Mouse (Mus musculus): Measurements from ENCODE around the gene Slc25a18. TPM values are rescaled to one million over a fixed set of nuclear protein-coding genes. Genes with fewer than 3 reads are reported as not detected.
"Not testable (repeated sequence)": the region's sequence is repeated elsewhere in the genome, so short reads cannot be mapped to it uniquely, and the experiment has no call there.

Slc25a18 gene
- polyA plus RNA-seq, 2 experiments = 0.08 to 0.09 TPM

DNA sequence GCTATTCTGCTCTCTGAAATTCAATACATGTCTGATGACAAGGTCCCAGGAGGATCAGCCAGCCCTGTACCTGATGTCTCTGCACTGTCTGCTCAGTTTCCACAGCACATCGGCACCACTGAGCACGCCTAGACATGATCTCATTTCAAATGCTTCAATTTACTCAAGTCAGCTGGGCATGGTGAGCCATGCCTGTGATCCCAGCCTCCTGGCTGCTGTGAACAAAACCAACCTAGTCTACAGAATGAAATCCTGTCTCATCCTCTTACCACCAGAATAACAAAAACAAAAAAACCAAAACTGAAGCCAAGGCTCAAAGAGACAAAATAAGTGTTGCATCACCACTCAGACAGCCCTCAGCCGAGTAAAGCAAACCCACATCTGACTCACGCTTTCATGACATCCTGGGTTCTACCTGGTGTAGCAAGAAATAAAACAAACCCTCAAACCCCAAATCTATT is 26.2 kb downstream of the Slc25a18 start:
- no peak for ATAC-seq (ENCODE audit: insufficient read depth)
- Histone ChIP-seq H3K9me3 (ENCODE audit: control insufficient read depth, low read length) (no peaks in the 10 kb centered on the region), H3K4me3 (ENCODE audit: insufficient read depth in 1 of 2, low read depth in 2 of 2, low read length in 2 of 2) (no peak overlapping the region), H3K27ac (no peak overlapping the region), H3K4me2 (ENCODE audit: low read depth) (no peak overlapping the region), H3K36me3 (replicated peaks; ENCODE audit: control insufficient read depth, insufficient read depth, low read depth) (peaks cover 95% of the 10 kb centered on the region), H3K9ac (replicated peaks) (no peak overlapping the region), H3K27me3 (ENCODE audit: control insufficient read depth, insufficient read depth, low read length) (no peaks in the 10 kb centered on the region), H3K4me1 (replicated peaks; ENCODE audit: control insufficient read depth in 2 of 2, insufficient read depth in 2 of 2, low read length in 1 of 2) (no peaks in the 10 kb centered on the region)
- DNase-seq (ENCODE audit: low read depth in 3 of 3, low spot score in 3 of 3) = no peak
- 80% methylated on average over 4 of the region's 4 CpGs for WGBS (ENCODE audit: insufficient replicate concordance)
- TF ChIP-seq EP300 (IDR thresholded peaks at IDR 0.05; ENCODE audit: low read depth) = no peak
- TF ChIP-seq CTCF (IDR thresholded peaks at IDR 0.05; ENCODE audit: low read depth) = no peak

DNA sequence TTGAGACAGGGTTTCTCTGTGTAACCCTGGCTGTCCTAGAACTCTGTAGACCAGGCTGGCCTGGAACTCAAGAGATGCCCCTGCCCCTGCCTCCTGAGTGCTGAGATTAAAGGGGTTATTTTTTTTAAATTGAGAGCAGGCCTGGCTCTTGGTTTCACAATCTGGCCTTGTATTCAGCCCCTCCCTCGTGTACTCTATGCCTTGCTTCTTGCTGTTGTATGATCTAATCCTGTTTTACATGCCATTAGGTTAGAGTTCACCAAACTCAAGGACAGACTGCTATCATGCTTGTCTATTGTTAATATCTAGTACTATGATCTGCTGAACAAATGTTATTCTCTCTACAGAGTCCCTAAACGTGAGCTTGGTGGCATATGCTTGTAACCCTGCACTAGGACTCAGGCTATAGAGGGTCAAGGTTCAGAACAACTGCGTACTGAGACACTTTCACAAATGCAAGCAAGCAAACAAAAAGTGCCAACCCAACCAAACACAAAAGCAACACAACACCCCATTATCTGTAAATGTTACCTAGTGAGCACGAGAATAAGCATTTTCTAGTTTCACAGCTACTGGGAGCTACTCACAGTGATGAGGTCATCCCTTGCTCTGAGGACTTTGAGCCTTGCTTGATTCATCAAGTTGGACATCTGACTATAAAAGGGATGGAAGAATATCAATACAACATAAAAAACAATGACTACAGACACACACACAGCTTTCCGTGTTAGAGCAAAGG is 33.8 kb downstream of the Slc25a18 start:
- H3K36me3 ChIP-seq (replicated peaks; ENCODE audit: control insufficient read depth, insufficient read depth, low read depth) = peaks cover 94% of the 10 kb centered on the region
- ATAC-seq (ENCODE audit: insufficient read depth) = no peak

DNA sequence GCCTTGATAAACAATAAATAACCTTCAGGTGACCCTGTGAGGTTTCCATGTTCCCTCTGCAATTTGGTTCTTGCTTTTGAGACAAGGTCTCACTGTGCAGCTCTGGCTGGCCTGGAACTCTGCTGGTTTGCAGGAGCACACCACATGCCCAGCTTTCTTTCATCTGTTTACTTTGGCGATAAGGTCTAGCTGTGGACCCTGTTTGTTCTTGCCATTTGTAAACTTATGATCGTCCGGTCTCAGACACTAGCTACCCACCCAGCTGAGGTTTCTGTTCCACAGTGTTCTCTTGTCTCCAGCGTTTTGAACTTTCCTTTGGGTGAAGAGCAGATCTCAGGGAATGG is 34.3 kb downstream of the Slc25a18 start:
- Histone ChIP-seq H3K4me2 (ENCODE audit: low read depth) (no peak overlapping the region), H3K36me3 (replicated peaks; ENCODE audit: control insufficient read depth, insufficient read depth, low read depth) (peaks cover 89% of the 10 kb centered on the region), H3K4me1 (replicated peaks; ENCODE audit: control insufficient read depth in 2 of 2, insufficient read depth in 2 of 2, low read length in 1 of 2) (no peaks in the 10 kb centered on the region; a peak in 1 of 4 replicates), H3K9me3 (ENCODE audit: control insufficient read depth, low read length) (no peaks in the 10 kb centered on the region), H3K9ac (replicated peaks) (no peak overlapping the region), H3K4me3 (ENCODE audit: insufficient read depth in 1 of 2, low read depth in 2 of 2, low read length in 2 of 2) (no peak overlapping the region), H3K27ac (no peak overlapping the region; the same call in 1 of the 2 replicates), H3K27me3 (ENCODE audit: control insufficient read depth, insufficient read depth, low read length) (no peaks in the 10 kb centered on the region)
- DNase-seq (ENCODE audit: low read depth in 3 of 3, low spot score in 3 of 3) (no peak), ATAC-seq (ENCODE audit: insufficient read depth) (peak; percentile 37; the same call in 1 of the 2 replicates)
- WGBS (ENCODE audit: insufficient replicate concordance) = 94% methylated on average over 4 of the region's 4 CpGs
- no peak for TF ChIP-seq EP300 (IDR thresholded peaks at IDR 0.05; ENCODE audit: low read depth)
- no peak for TF ChIP-seq CTCF (IDR thresholded peaks at IDR 0.05; ENCODE audit: low read depth)

More for the DNA sequence above, 33.8 kb downstream of the Slc25a18 start:
- DNase-seq (ENCODE audit: low read depth in 3 of 3, low spot score in 3 of 3) = no peak
- H3K9me3 ChIP-seq (ENCODE audit: control insufficient read depth, low read length) = no peaks in the 10 kb centered on the region
- H3K4me1 ChIP-seq (replicated peaks; ENCODE audit: control insufficient read depth in 2 of 2, insufficient read depth in 2 of 2, low read length in 1 of 2) = no peaks in the 10 kb centered on the region; a peak in 1 of 4 replicates
- H3K4me3 ChIP-seq (ENCODE audit: insufficient read depth in 1 of 2, low read depth in 2 of 2, low read length in 2 of 2) = no peak overlapping the region
- H3K9ac ChIP-seq (replicated peaks) = no peak overlapping the region
- 73% methylated on average over 5 of the region's 5 CpGs for WGBS (ENCODE audit: insufficient replicate concordance)
- no peak overlapping the region for H3K4me2 ChIP-seq (ENCODE audit: low read depth)
- TF ChIP-seq CTCF (IDR thresholded peaks at IDR 0.05; ENCODE audit: low read depth) (no peak), EP300 (IDR thresholded peaks at IDR 0.05; ENCODE audit: low read depth) (no peak)
- H3K27me3 ChIP-seq (ENCODE audit: control insufficient read depth, insufficient read depth, low read length) = no peaks in the 10 kb centered on the region
- peak overlapping the region; percentile 42 for H3K27ac ChIP-seq

DNA sequence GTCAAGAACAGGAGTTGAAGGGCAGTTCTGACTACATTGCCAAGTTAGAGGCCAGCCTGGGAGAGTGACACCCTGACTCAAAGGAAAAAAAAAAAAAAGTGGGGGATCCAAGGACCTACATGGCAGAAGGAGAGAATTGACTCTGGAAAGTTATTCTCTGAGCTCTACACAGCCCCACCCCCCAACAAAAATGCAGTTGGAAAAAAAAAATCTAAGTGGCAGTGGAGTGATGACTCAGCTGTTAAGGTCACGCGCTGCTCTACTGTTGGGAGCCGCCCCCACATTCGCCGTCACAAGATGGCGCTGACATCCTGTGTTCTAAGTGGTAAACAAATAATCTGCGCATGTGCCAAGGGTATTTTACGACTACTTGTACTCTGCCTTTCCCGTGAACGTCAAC is 38.6 kb downstream of the Slc25a18 start:
- not testable (repeated sequence) for DNase-seq (ENCODE audit: low read depth in 3 of 3, low spot score in 3 of 3); H3K4me3 ChIP-seq (ENCODE audit: insufficient read depth in 1 of 2, low read depth in 2 of 2, low read length in 2 of 2); H3K9me3 ChIP-seq (ENCODE audit: control insufficient read depth, low read length); H3K4me2 ChIP-seq (ENCODE audit: low read depth); H3K27ac ChIP-seq; H3K4me1 ChIP-seq (replicated peaks; ENCODE audit: control insufficient read depth in 2 of 2, insufficient read depth in 2 of 2, low read length in 1 of 2); H3K9ac ChIP-seq (replicated peaks); H3K27me3 ChIP-seq (ENCODE audit: control insufficient read depth, insufficient read depth, low read length)
- peak; percentile 11; the same call in 1 of the 2 replicates for ATAC-seq (ENCODE audit: insufficient read depth)
- TF ChIP-seq CTCF (IDR thresholded peaks at IDR 0.05; ENCODE audit: low read depth) = 0 out of 2 replicates have a peak, but pooled peaks have one; percentile 5
- WGBS (ENCODE audit: insufficient replicate concordance) = 97% methylated on average over 6 of the region's 10 CpGs
- peaks cover 49% of the 10 kb centered on the region for H3K36me3 ChIP-seq (replicated peaks; ENCODE audit: control insufficient read depth, insufficient read depth, low read depth)

DNA sequence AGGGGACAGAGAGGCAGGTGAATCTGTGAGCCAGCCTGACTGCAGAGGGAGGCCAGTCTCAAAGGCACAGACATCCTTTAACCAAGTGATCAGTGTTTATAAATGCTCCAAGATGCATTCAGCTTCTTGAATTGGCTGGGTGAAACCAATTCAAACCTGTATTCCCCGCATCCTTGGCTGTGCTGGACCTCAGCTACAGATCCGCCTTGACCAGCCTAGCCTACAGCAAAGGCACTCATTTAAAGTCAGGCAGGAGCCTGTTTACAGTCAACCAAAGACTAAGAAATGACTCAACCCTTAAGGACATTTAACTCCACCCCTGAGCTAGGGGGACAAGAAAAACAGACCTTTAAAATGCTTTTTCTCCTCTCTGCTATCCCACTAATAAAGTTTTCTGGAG is 45.9 kb downstream of the Slc25a18 start:
- Histone ChIP-seq H3K4me1 (replicated peaks; ENCODE audit: control insufficient read depth in 2 of 2, insufficient read depth in 2 of 2, low read length in 1 of 2) (peaks cover 13 to 25% of the 10 kb centered on the region in 2 experiments), H3K4me3 (ENCODE audit: insufficient read depth in 1 of 2, low read depth in 2 of 2, low read length in 2 of 2) (peak overlapping the region in 1 of 2 experiments; percentile 95; a peak in 3 of 4 replicates), H3K36me3 (replicated peaks; ENCODE audit: control insufficient read depth, insufficient read depth, low read depth) (peaks cover 32% of the 10 kb centered on the region), H3K9ac (replicated peaks) (0 out of 2 replicates have a peak overlapping the region, but pooled peaks have one; percentile 1), H3K27ac (no peak overlapping the region), H3K4me2 (ENCODE audit: low read depth) (peak overlapping the region; percentile 90), H3K9me3 (ENCODE audit: control insufficient read depth, low read length) (no peaks in the 10 kb centered on the region), H3K27me3 (ENCODE audit: control insufficient read depth, insufficient read depth, low read length) (no peaks in the 10 kb centered on the region)
- WGBS (ENCODE audit: insufficient replicate concordance) = 83% methylated on average over 2 of the region's 2 CpGs
- TF ChIP-seq CTCF (IDR thresholded peaks at IDR 0.05; ENCODE audit: low read depth) (no peak), EP300 (IDR thresholded peaks at IDR 0.05; ENCODE audit: low read depth) (no peak)
- DNase-seq (ENCODE audit: low read depth in 3 of 3, low spot score in 3 of 3) (no peak), ATAC-seq (ENCODE audit: insufficient read depth) (no peak)
